Mouse (Mus musculus) neural tube, embryonic 14.5 days (tissue): Measurements from ENCODE around the gene Hilpda. TPM values are rescaled to one million over a fixed set of nuclear protein-coding genes. Genes with fewer than 3 reads are reported as not detected.

ENCODE experiments used
- ATAC-seq: fragments of 200-750 bp; cut with Nextera tagmentation; 2 replicates; pipeline ENCODE4 v1.8.0; 2017; ENCODE audit warnings: low read depth, mild to moderate bottlenecking, moderate TSS enrichment, moderate library complexity
- H3K27ac ChIP-seq: fragments of 300-500 bp; sonication (generic); 2 replicates; pipeline ENCODE4 v1.5.1; 2014; ENCODE audit warnings: low read depth, mild to moderate bottlenecking, control low read depth, low read length, moderate library complexity, mixed read lengths
- H3K27me3 ChIP-seq: fragments of 300-500 bp; sonication (generic); 2 replicates; pipeline ENCODE4 v1.6.1; 2014; ENCODE audit warnings: low read length; ENCODE audit not compliant: control insufficient read depth, insufficient read depth
- H3K36me3 ChIP-seq: fragments of 300-500 bp; sonication (generic); 2 replicates; pipeline ENCODE4 v1.6.1; 2014; ENCODE audit warnings: low read length, mixed read lengths; ENCODE audit not compliant: control insufficient read depth, insufficient read depth
- H3K4me1 ChIP-seq: fragments of 300-500 bp; sonication (generic); 2 replicates; pipeline ENCODE4 v1.6.1; 2014; ENCODE audit warnings: low read length; ENCODE audit not compliant: control insufficient read depth, insufficient read depth
- H3K4me2 ChIP-seq: fragments of 300-500 bp; sonication (generic); 2 replicates; pipeline ENCODE4 v1.6.1; 2014; ENCODE audit warnings: mild to moderate bottlenecking, low read depth, low read length, control low read depth
- H3K4me3 ChIP-seq: fragments of 300-500 bp; sonication (generic); 2 replicates; pipeline ENCODE4 v1.5.1; 2014; ENCODE audit warnings: low read depth, low read length, control low read depth, mixed read lengths
- H3K9ac ChIP-seq: fragments of 300-500 bp; sonication (generic); replicated peaks from 2 replicates; pipeline ENCODE4 v1.6.1; 2014; ENCODE audit warnings: low read depth, mild to moderate bottlenecking, control low read depth, low read length, mixed read lengths
- H3K9me3 ChIP-seq: fragments of 300-500 bp; sonication (generic); 2 replicates; pipeline ENCODE4 v1.6.1; 2016; ENCODE audit warnings: low read length; ENCODE audit not compliant: control insufficient read depth
- WGBS: fragments of 180-500 bp; shearing (Covaris S2); extraction: QIAGEN DNeasy Blood & Tissue Kit; methylation state at CpG from one replicate; pipeline ENCODE4 v1.1.7; 2014; 5-methylcytosine and 5-hydroxymethylcytosine counted together
- polyA plus RNA-seq: library from polyadenylated mRNA; unstranded; fragments of >200 nt; fragmentation: Nextera tagmentation; extraction: Ambion mirVana; gene quantifications from 2 replicates; pipeline ENCODE4 v1.2.1, GENCODE M21; 2014

Hilpda gene
- polyA plus RNA-seq, 1 experiment from 2014 or later, result 27.9 TPM

DNA sequence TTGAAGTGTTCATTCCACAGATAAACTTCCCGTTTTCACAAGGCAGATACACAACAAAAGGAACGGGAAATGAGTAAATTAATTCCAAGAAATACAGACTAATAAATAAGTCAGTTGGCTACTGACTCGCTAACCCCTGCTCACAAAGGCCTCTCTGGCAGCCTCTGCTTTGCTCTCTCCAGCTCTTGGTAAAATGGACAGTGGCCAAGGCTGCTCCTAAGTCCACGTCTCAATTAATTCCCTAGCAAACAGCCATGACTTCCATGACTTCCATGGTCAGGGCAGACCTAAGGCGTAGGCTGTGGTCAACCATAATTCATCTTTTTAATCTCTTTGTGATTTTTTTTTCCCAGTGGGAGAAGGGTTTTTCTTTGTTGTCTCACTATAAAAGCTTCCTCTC lies 15.7 kb downstream of the Hilpda start:
- H3K4me3 ChIP-seq, result no peak overlapping the region
- no peak overlapping the region for H3K27ac ChIP-seq
- no peak overlapping the region for H3K9ac ChIP-seq
- H3K4me1 ChIP-seq, result no peaks in the 10 kb centered on the region
- no peaks in the 10 kb centered on the region for H3K9me3 ChIP-seq
- no peaks in the 10 kb centered on the region for H3K36me3 ChIP-seq
- no peak overlapping the region for H3K4me2 ChIP-seq
- no peak for ATAC-seq
- 46% methylated on average over 5 of the region's 5 CpGs for WGBS
- no peaks in the 10 kb centered on the region for H3K27me3 ChIP-seq

DNA sequence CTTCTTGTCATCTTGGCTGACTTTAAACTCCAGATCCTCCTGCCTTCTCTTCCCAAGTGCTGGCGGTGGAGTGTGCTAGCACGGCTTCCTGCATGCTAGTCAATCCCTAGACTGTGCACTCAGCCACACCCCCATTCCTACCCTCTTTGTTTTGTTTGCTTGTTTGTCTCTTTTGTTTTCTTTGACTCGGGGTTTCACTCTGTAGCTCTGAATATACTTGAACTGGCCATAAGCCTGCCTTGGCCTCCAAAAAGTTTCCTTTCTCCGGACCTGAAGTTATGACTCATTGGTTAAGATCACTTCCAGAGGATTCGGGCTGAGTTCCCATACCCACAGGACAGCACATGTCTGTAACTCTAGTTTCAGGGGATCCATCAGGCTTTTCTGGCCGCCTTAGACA lies 16.4 kb downstream of the Hilpda start:
- Histone ChIP-seq H3K36me3 (no peaks in the 10 kb centered on the region), H3K9me3 (no peaks in the 10 kb centered on the region), H3K27ac (no peak overlapping the region), H3K9ac (no peak overlapping the region), H3K4me2 (no peak overlapping the region), H3K27me3 (no peaks in the 10 kb centered on the region), H3K4me1 (no peaks in the 10 kb centered on the region), H3K4me3 (no peak overlapping the region)
- no peak for ATAC-seq
- WGBS, result 64% methylated on average over 6 of the region's 6 CpGs

DNA sequence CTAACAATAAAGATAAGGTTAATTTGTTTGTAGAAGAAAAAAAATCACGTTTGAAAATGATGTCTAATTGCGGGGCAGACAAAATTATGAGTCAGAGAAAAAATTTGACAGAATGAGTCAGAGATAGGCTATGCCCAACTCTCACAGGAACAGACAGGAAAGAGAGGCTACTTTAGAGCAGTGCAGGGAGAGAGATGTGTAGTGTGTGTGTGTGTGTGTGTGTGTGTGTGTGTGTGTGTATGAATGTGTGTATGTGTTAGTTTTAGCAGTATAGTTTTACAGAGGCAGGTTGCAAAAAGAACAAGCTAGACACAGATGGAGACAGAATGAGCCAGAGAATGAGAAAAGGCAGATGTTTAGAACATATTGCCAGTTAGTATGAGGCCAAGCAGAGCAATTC lies 26.8 kb downstream of the Hilpda start:
- Histone ChIP-seq H3K27ac (no peak overlapping the region), H3K9ac (no peak overlapping the region), H3K36me3 (no peaks in the 10 kb centered on the region), H3K9me3 (no peaks in the 10 kb centered on the region), H3K4me1 (no peaks in the 10 kb centered on the region), H3K4me2 (no peak overlapping the region), H3K4me3 (no peak overlapping the region), H3K27me3 (no peaks in the 10 kb centered on the region)
- WGBS, result 78% methylated on average over 2 of the region's 2 CpGs
- no peak for ATAC-seq

DNA sequence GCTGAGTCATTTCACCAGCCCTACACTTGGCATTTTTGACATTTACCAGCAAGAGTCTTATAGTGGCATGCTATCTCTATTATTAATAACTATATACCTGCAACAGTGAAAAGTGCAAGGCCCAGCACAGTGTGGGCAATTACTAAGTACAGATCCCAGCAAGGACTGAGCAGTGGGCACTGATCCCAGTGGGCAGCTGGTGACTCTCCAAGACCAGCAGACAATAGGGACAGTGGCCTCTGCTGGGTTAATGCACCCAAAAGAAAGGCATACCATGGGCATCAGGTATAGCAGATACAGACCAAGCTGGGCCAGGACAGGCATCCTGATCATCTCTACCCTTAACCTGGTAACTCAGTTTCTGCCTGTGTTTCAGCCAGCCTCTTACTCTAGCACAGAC lies 31.0 kb downstream of the Hilpda start:
- ATAC-seq, result no peak
- H3K4me3 ChIP-seq, result no peak overlapping the region
- no peak overlapping the region for H3K9ac ChIP-seq
- no peak overlapping the region for H3K27ac ChIP-seq
- no peak overlapping the region for H3K4me2 ChIP-seq
- no peaks in the 10 kb centered on the region for H3K27me3 ChIP-seq
- H3K4me1 ChIP-seq, result no peaks in the 10 kb centered on the region
- H3K36me3 ChIP-seq, result no peaks in the 10 kb centered on the region
- no peaks in the 10 kb centered on the region for H3K9me3 ChIP-seq

DNA sequence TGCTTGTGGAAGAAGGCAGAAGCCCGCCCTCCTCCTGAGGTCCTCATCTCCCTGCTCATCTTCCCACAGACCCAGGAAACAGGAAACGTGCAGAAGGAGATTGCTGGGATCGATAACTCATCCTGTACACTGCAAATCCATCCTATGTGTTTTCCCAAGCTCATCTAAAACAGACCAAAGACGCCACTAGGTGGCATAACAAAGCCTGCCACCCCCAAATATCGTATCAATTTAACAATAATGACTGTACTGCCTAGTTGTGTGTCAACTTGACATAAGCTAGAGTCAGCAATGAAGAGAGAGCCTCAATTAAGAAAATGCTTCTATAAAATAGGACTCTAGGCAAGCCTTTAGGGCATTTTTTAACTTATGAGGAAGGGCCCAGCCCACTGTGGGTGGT lies 31.4 kb downstream of the Hilpda start:
- no peaks in the 10 kb centered on the region for H3K27me3 ChIP-seq
- no peak for ATAC-seq
- 42% methylated on average over 5 of the region's 5 CpGs for WGBS

DNA sequence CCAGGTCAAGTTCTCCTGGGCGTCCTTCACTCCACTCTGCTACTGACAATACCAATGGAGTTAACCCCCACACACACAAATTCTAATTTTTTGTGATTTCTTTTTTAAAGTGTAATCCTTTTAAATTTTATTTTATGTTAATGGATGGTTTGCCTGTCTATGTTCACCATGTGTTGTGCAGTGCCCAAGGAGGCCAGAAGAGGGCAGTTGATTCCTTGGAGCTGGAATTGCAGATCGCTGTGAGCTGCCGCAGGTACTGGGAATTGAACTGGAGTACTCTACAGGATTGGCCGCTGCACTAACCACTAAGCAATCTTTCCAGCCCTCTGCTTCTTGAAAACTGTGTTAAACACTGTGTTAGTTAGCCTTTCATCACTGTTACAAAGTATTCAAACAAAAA lies 33.2 kb downstream of the Hilpda start:
- Histone ChIP-seq H3K36me3 (no peaks in the 10 kb centered on the region), H3K4me1 (no peaks in the 10 kb centered on the region), H3K9ac (no peak overlapping the region), H3K27me3 (no peaks in the 10 kb centered on the region), H3K27ac (no peak overlapping the region), H3K9me3 (no peaks in the 10 kb centered on the region), H3K4me2 (no peak overlapping the region), H3K4me3 (no peak overlapping the region)
- WGBS, result 97% methylated on average over 4 of the region's 4 CpGs
- no peak for ATAC-seq

More for the DNA sequence above, 31.4 kb downstream of the Hilpda start:
- Histone ChIP-seq H3K4me1 (no peaks in the 10 kb centered on the region), H3K27ac (no peak overlapping the region), H3K4me2 (no peak overlapping the region), H3K4me3 (no peak overlapping the region), H3K36me3 (no peaks in the 10 kb centered on the region), H3K9me3 (no peaks in the 10 kb centered on the region), H3K9ac (no peak overlapping the region)

DNA sequence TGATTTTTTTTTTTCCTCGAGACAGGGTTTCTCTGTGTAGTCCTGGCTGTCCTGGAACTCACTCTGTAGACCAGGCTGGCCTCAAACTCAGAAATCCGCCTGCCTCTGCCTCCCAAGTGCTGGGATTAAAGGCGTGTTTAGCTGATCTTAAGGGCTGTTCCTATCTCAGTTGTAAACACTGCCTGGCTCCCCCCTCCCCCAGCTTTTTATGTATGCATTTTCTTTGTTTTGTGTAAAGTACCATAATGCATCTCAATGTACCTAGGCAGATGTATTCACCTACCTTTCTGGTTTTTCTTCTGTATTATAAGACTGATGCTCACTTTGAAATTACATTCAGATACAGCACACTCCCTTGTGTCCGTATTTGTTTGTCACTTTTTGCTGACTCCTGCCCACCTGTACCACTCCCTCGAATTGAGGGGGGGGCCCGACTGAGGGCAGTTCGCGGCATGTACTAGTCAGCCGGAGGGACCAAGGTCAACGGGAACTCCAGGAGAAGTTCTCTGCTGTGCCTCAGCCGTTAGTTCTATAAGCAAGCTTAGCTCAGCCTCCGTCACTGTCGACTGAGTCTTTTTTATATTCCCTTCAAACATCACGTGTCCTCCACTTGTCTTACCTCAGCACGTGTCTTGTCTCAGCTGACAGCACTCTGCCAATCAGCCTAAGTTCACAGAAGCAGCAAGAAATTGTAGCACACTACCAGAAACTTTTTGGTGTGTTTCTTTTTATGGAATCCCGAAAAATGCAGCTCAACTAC lies 36.7 kb downstream of the Hilpda start:
- Histone ChIP-seq H3K4me3 (no peak overlapping the region), H3K27me3 (no peaks in the 10 kb centered on the region), H3K9me3 (no peaks in the 10 kb centered on the region), H3K4me2 (no peak overlapping the region), H3K36me3 (no peaks in the 10 kb centered on the region), H3K27ac (no peak overlapping the region), H3K4me1 (no peaks in the 10 kb centered on the region), H3K9ac (no peak overlapping the region)
- no peak for ATAC-seq
- WGBS, result 89% methylated on average over 16 of the region's 16 CpGs

DNA sequence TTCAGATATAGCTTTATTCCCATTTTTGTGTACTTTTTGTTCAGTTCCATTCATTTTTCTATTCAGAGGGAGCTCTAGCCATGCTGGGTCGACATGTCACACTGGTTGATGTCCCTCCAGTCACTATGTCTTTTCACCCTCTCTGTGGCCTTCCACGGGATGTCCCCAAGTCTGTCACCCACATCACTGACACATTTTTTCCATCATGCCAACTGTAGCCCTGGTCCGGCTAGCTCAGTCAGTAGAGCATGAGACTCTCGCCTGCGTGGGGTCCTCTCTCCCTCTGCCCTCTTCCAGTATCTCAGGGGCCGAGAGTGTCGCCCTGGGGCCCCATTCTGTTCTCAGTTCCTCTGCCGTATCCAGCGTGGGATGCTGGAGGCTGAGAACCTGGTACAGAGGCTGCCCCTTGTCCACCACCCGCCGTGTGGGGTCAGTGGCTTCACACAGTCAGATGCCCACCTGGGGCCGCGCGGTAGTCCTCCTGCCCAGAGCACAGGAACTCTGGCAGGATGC lies 41.5 kb downstream of the Hilpda start:
- Histone ChIP-seq H3K4me1 (no peaks in the 10 kb centered on the region), H3K4me3 (no peak overlapping the region), H3K36me3 (no peaks in the 10 kb centered on the region), H3K27ac (no peak overlapping the region), H3K9ac (no peak overlapping the region), H3K9me3 (no peaks in the 10 kb centered on the region), H3K27me3 (no peaks in the 10 kb centered on the region), H3K4me2 (no peak overlapping the region)
- WGBS, result 74% methylated on average over 14 of the region's 14 CpGs
- no peak for ATAC-seq

DNA sequence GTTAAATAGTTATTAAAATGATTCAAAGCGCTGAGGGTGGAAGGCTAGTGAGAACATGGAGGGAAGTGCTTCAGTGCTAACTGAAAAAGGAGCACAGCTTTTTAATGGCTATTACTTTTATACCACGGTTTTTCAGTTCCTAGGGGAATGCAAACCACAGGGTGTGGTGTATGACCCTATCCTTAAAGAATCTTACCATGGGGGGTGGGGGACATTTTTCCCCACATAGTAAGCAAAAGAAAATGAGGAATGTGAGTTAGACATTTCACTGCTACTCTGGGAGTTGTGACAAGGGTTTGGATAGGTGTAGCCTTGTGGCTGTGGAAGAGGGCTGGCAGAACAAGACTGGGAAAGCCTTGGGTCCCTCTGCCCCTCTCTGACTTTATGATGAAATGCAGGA lies 45.0 kb downstream of the Hilpda start:
- ATAC-seq, result no peak
- no peaks in the 10 kb centered on the region for H3K36me3 ChIP-seq
- no peak overlapping the region for H3K4me2 ChIP-seq
- H3K4me1 ChIP-seq, result no peaks in the 10 kb centered on the region
- H3K27me3 ChIP-seq, result no peaks in the 10 kb centered on the region
- no peaks in the 10 kb centered on the region for H3K9me3 ChIP-seq
- no peak overlapping the region for H3K4me3 ChIP-seq
- 63% methylated on average over 2 of the region's 2 CpGs for WGBS
- no peak overlapping the region for H3K27ac ChIP-seq
- H3K9ac ChIP-seq, result no peak overlapping the region
